Mouse (Mus musculus) bone marrow, adult 2 months (tissue): ENCODE results near the gene Serpina5. TPM values are rescaled to one million over a fixed set of nuclear protein-coding genes. Genes with fewer than 3 reads are reported as not detected.

ENCODE experiments used
- H3K27ac ChIP-seq: fragments of 200-500 bp; 2 replicates; pipeline ENCODE4 v1.5.1; 2012; ENCODE audit warnings: low read depth, mild to moderate bottlenecking, control low read depth, inconsistent platforms, low read length; ENCODE audit not compliant: control insufficient read depth, poor library complexity, insufficient read depth
- H3K4me1 ChIP-seq: fragments of 200-500 bp; 2 replicates; pipeline ENCODE4 v1.6.1; 2011; ENCODE audit warnings: low read length; ENCODE audit not compliant: control insufficient read depth, insufficient read depth
- H3K4me3 ChIP-seq: fragments of 200-500 bp; replicated peaks from 2 replicates; pipeline ENCODE3; 2011; ENCODE audit warnings: mild to moderate bottlenecking, low read depth, low read length, control low read depth; ENCODE audit not compliant: control insufficient read depth
- CTCF ChIP-seq: fragments of 200-500 bp; IDR thresholded peaks from 2 replicates; pipeline ENCODE4 v1.5.1; 2011; ENCODE audit warnings: low read length, control low read depth; ENCODE audit not compliant: control insufficient read depth, insufficient read depth
- POLR2A ChIP-seq: fragments of 200-500 bp; IDR thresholded peaks from 2 replicates; pipeline ENCODE4 v1.6.1; 2011; ENCODE audit warnings: low read depth, mild to moderate bottlenecking, control low read depth, low read length, borderline replicate concordance; ENCODE audit not compliant: control insufficient read depth
- whole genome bisulfite sequencing: fragments of 180-500 bp; shearing (Covaris S2); methylation state at CpG from one replicate; pipeline ENCODE4 v1.1.7; 2018; 5-methylcytosine and 5-hydroxymethylcytosine counted together
- polyA plus RNA-seq: library from polyadenylated mRNA; stranded (reverse); fragments of >200 nt; gene quantifications from 2 replicates; pipeline ENCODE4 v1.2.4, GENCODE M21; 2011; ENCODE audit warnings: low replicate concordance; ENCODE audit not compliant: missing spikeins, insufficient read depth, insufficient read length

Serpina5 gene
- polyA plus RNA-seq, 1 experiment: not detected

DNA sequence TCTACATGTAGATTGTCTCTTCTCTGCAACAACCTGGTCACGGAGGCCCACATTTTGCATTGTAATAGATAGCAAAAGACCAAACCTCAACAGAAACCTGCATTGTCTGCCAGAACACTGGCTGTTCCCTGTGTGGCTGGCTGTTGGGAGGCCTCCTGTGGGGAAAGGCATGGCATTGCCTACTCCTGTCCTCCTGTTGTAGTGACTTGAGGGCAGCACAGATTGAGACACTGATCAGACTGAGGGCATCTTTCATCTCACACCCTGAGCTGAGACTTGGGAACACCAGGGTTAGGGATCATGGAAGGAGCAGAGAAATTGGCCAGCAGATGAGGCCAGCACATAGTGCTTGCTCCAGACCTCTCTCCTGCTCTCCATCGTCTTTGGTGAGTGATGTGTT, 37.3 kb downstream of the Serpina5 start:
- 74% methylated on average over 2 of the region's 2 CpGs for WGBS

GRCm38 (mm10) chr12:104140543-104141103, 39.7 kb downstream of the Serpina5 start:
- 78% methylated on average over 4 of the region's 4 CpGs for WGBS
- TF ChIP-seq POLR2A: no peak
- TF ChIP-seq CTCF: no peak
- H3K4me1 ChIP-seq: no peaks in the 10 kb centered on the region
- no peak overlapping the region for H3K27ac ChIP-seq
- no peak overlapping the region for H3K4me3 ChIP-seq

More for the DNA sequence above, 37.3 kb downstream of the Serpina5 start:
- no peaks in the 10 kb centered on the region for H3K4me1 ChIP-seq
- no peak for TF ChIP-seq CTCF
- no peak for TF ChIP-seq POLR2A
- no peak overlapping the region for H3K4me3 ChIP-seq
- H3K27ac ChIP-seq: no peak overlapping the region

DNA sequence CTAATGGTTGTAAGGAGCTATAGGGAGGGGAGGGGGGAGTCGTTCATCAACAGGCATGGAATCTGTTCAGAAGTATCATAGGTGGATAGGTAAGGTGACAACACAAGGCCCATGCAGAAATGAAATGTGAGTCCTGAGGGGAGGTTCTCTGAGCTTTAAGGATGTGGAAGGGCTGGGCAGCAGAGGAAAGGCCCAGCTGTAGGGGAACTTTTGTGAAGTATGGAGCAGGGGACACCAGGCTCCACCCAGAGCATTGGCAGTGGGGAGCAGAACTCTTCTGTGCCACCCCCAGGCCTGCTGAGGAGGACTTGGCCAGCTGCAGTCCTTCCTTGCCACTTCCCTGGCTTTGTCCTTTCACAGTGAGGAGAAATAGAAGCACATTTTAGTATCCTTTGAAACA, 40.6 kb downstream of the Serpina5 start:
- Histone ChIP-seq H3K27ac (no peak overlapping the region), H3K4me1 (no peaks in the 10 kb centered on the region), H3K4me3 (no peak overlapping the region)
- WGBS: 71% methylated on average over 1 of the region's 1 CpGs
- TF ChIP-seq POLR2A: no peak
- TF ChIP-seq CTCF: no peak

GRCm38 (mm10) chr12:104142427-104142826, 41.5 kb downstream of the Serpina5 start:
- WGBS: 4% methylated on average over 1 of the region's 1 CpGs
- TF ChIP-seq CTCF: no peak
- TF ChIP-seq POLR2A: no peak
- H3K4me1 ChIP-seq: no peaks in the 10 kb centered on the region

DNA sequence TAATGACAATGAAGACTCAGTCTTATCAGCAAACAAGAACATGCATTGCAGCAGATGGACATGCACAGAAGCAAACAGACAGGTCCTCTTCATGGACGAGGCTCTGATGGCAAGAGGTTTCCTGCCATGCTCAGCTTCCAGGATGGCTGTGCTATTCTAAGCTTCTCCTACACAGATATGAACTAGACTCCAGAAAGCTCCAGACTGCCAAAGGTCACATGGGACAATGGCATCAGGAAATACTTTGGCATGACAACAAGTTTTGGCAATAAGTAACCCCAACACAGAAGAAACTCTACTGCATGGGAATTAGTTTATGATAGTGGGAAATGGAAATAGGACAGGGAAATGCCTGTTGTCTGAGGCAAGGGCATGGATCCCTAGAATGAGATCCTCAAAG, 42.4 kb downstream of the Serpina5 start:
- 59% methylated on average over 1 of the region's 1 CpGs for WGBS
- H3K4me1 ChIP-seq: no peaks in the 10 kb centered on the region
- TF ChIP-seq POLR2A: no peak
- no peak overlapping the region for H3K4me3 ChIP-seq
- no peak overlapping the region for H3K27ac ChIP-seq

More at GRCm38 (mm10) chr12:104142427-104142826, 41.5 kb downstream of the Serpina5 start:
- Histone ChIP-seq H3K4me3 (no peak overlapping the region), H3K27ac (no peak overlapping the region)

- WGBS: 81% methylated on average over 2 of the region's 2 CpGs
- no peak for TF ChIP-seq CTCF
- no peak for TF ChIP-seq POLR2A
Measured at GRCm38 (mm10) chr12:104145571-104145970, 44.7 kb downstream of the Serpina5 start.

GRCm38 (mm10) chr12:104151989-104152388, 51.1 kb downstream of the Serpina5 start:
- Histone ChIP-seq H3K4me3 (no peak overlapping the region), H3K27ac (no peak overlapping the region), H3K4me1 (no peaks in the 10 kb centered on the region)
- TF ChIP-seq CTCF (no peak), POLR2A (no peak)
- WGBS: 42% methylated on average over 2 of the region's 2 CpGs

More at GRCm38 (mm10) chr12:104145571-104145970, 44.7 kb downstream of the Serpina5 start:
- no peak overlapping the region for H3K27ac ChIP-seq
- H3K4me3 ChIP-seq: no peak overlapping the region
- H3K4me1 ChIP-seq: no peaks in the 10 kb centered on the region

DNA sequence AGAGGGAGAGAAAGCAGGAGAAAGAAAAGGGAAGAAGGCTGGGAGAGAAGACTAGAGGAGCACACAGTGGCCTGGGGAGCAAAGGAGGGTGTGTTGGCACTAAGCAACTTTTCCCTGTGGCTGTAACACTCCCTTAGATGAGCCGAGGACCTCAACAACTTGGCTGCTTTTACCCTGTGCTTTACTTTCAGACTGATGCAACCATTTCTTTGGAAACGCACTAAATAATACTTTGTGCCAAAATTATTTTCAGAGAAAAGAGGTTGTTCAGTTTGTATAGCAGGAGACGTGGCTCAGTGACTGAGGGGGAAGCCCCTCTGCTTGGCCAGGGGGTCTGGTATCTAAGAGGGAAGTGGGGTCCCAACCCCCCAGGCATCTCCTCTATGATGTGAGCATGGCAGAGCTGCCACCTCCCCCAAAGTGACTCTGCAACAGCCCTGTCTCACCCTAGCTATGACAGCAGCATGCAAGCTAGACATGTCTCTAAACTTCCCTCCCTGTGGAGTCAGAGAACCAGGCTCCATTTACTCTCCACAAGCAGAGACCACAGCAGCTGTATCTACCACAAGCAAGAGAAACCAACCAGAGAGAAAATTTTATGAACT, 52.2 kb downstream of the Serpina5 start:
- Histone ChIP-seq H3K27ac (no peak overlapping the region), H3K4me3 (no peak overlapping the region), H3K4me1 (no peaks in the 10 kb centered on the region)
- 57% methylated on average over 3 of the region's 3 CpGs for WGBS
- no peak for TF ChIP-seq POLR2A

GRCm38 (mm10) chr12:104153656-104154055, 52.7 kb downstream of the Serpina5 start, which contains the start of gene Serpina3c:
Gene Serpina3c (minus strand): TSS chr12:104153870.
- Histone ChIP-seq H3K27ac (no peak within 1 kb of the TSS), H3K4me3 (no peak within 1 kb of the TSS), H3K4me1 (no peaks in the 10 kb centered on the region)
- 88% methylated on average over 2 of the region's 2 CpGs for WGBS
- TF ChIP-seq POLR2A (no peak), CTCF (no peak)

Other genes with a start within 250 kb of the Serpina5 start
- gene Serpina1a, start 237.6 kb upstream of the Serpina5 start, polyA plus RNA-seq: 7.7 and 34.0 TPM in 2 replicates
- gene Serpina1c, start 196.2 kb upstream of the Serpina5 start, polyA plus RNA-seq: 15.6 and 41.6 TPM in 2 replicates
- gene Serpina1e, start 142.1 kb upstream of the Serpina5 start, polyA plus RNA-seq: 13.2 and 51.9 TPM in 2 replicates
- 1.4 TPM in 1 of 2 replicates, not detected in the other for gene Serpina11, start 111.2 kb upstream of the Serpina5 start, polyA plus RNA-seq
- gene Serpina9, start 87.4 kb upstream of the Serpina5 start, polyA plus RNA-seq: not detected in 2 replicates
- gene Serpina12, start 56.7 kb upstream of the Serpina5 start, polyA plus RNA-seq: 0.82 and 0.86 TPM in 2 replicates
- not detected in 2 replicates for gene Serpina3a, start 11.6 kb downstream of the Serpina5 start, polyA plus RNA-seq
- 1.7 TPM in 1 of 2 replicates, not detected in the other for gene Serpina3b, start 26.9 kb downstream of the Serpina5 start, polyA plus RNA-seq
- gene Serpina3c, start 52.8 kb downstream of the Serpina5 start, polyA plus RNA-seq: 1.3 and 2.2 TPM in 2 replicates
- gene Serpina3f, start 113.4 kb downstream of the Serpina5 start, polyA plus RNA-seq: 4.2 and 8.1 TPM in 2 replicates
- 20.8 and 31.2 TPM in 2 replicates for gene Serpina3g, start 135.1 kb downstream of the Serpina5 start, polyA plus RNA-seq
- gene Serpina3i, start 162.0 kb downstream of the Serpina5 start, polyA plus RNA-seq: not detected in 2 replicates
- not detected in 2 replicates for gene Serpina3j, start 213.4 kb downstream of the Serpina5 start, polyA plus RNA-seq
- gene Serpina3k, start 237.4 kb downstream of the Serpina5 start, polyA plus RNA-seq: 10.8 and 39.1 TPM in 2 replicates
- gene Serpina3m, start 237.4 kb downstream of the Serpina5 start, polyA plus RNA-seq: 2.2 TPM in 1 of 2 replicates, not detected in the other